Mouse (Mus musculus) testis, adult 2 months (tissue): ENCODE results near the gene Ifit1. TPM values are rescaled to one million over a fixed set of nuclear protein-coding genes. Genes with fewer than 3 reads are reported as not detected.
"Not testable (repeated sequence)": the region's sequence is repeated elsewhere in the genome, so short reads cannot be mapped to it uniquely, and the experiment has no call there.

Source experiments
- H3K27ac ChIP-seq: fragments of 200-500 bp; 2 replicates; pipeline ENCODE4 v1.5.1; 2012; ENCODE audit warnings: low read depth, low read length; ENCODE audit not compliant: control insufficient read depth, insufficient read depth
- H3K27me3 ChIP-seq: fragments of 200-500 bp; 2 replicates; pipeline ENCODE4 v1.6.1; 2012; ENCODE audit warnings: mild to moderate bottlenecking, low read length, moderate library complexity; ENCODE audit not compliant: control insufficient read depth, insufficient read depth
- H3K36me3 ChIP-seq: fragments of 200-500 bp; 2 replicates; pipeline ENCODE4 v1.6.1; 2012; ENCODE audit warnings: mild to moderate bottlenecking, low read length; ENCODE audit not compliant: control insufficient read depth, insufficient read depth
- H3K4me1 ChIP-seq: fragments of 200-500 bp; 2 replicates; pipeline ENCODE4 v1.6.1; 2012; ENCODE audit warnings: low read length; ENCODE audit not compliant: control insufficient read depth, insufficient read depth
- H3K4me3 ChIP-seq: fragments of 200-500 bp; 2 replicates; pipeline ENCODE4 v1.5.1; 2012; ENCODE audit warnings: low read depth, mild to moderate bottlenecking, low read length, moderate library complexity, mixed read lengths; ENCODE audit not compliant: control insufficient read depth
- CTCF ChIP-seq: fragments of 200-500 bp; IDR thresholded peaks from 2 replicates; pipeline ENCODE4 v1.5.1; 2012; ENCODE audit warnings: low read depth, mild to moderate bottlenecking, inconsistent platforms, low read length, moderate library complexity; ENCODE audit not compliant: control insufficient read depth, insufficient read depth, insufficient replicate concordance
- POLR2A ChIP-seq: fragments of 200-500 bp; IDR thresholded peaks from 2 replicates; pipeline ENCODE4 v1.6.1; 2012; ENCODE audit warnings: low read depth, mild to moderate bottlenecking, inconsistent platforms, low read length, moderate library complexity; ENCODE audit not compliant: control insufficient read depth
- polyA plus RNA-seq: library from polyadenylated mRNA; depleted of rRNA; stranded (reverse); fragments of >200 nt; gene quantifications from 2 replicates; pipeline ENCODE4 v1.2.3, GENCODE M21; 2012; rRNA removed

Ifit1 gene
- polyA plus RNA-seq: 0.15 and 0.16 TPM in 2 replicates

GRCm38 (mm10) chr19:34640623-34641022, at the start of gene Ifit1, which contains the start of gene Ifit1bl2:
Gene Ifit1 (plus strand): TSS chr19:34640871.
Gene Ifit1bl2 (minus strand): TSS chr19:34640743.
- H3K4me1 ChIP-seq: no peaks in the 10 kb centered on the region
- H3K27ac ChIP-seq: no peak within 1 kb of the TSS
- no peaks in the 10 kb centered on the region for H3K27me3 ChIP-seq
- H3K4me3 ChIP-seq: no peak within 1 kb of the TSS; the same call in 1 of the 2 replicates
- TF ChIP-seq CTCF (no peak), POLR2A (no peak)
- H3K36me3 ChIP-seq: no peaks in the 10 kb centered on the region

DNA sequence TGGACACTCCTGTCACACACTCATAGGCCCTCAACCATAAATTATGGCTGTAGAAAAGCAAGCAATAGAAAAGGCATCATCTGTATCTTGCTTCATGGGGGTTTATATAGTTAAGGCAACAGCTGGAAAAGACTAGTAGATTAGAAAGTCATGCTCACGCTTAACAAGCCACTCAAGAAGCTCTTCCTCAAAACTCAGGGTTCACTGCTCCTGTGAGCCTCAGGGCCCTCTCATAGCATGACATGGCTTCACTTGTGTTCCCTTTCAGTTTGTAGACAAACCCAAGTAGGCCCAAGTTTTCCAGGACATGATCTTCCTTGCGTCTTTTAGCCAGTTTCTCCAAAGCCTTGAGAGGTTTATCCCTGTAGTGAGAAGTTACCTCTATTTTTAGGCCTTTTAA, 47.2 kb upstream of the Ifit1 start:
- H3K4me1 ChIP-seq: no peaks in the 10 kb centered on the region
- no peaks in the 10 kb centered on the region for H3K27me3 ChIP-seq
- TF ChIP-seq POLR2A: no peak
- no peak for TF ChIP-seq CTCF
- no peaks in the 10 kb centered on the region for H3K36me3 ChIP-seq
- H3K4me3 ChIP-seq: no peak overlapping the region
- no peak overlapping the region for H3K27ac ChIP-seq

GRCm38 (mm10) chr19:34594523-34594922, 46.1 kb upstream of the Ifit1 start:
- not testable (repeated sequence) for H3K4me3 ChIP-seq, H3K27me3 ChIP-seq

DNA sequence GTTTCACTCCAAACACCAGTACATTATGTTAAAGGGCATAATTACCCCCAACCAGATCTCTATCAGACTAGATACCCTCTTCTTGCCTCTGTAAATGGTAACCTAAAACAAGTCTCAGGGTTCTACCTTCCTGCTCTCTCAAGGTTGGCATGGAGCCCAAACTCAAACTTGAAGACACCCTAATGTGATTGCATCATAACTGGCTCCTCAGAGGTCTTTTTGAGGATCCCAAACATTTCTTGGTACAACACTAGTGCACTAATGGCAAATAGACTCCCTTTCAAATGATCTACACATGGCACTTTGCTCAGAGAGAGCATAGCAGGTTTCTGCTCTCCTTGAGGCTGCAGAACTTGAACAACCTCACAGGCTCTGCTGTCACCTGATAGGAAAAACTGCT, 43.9 kb upstream of the Ifit1 start:
- Histone ChIP-seq H3K27me3 (no peaks in the 10 kb centered on the region), H3K36me3 (no peaks in the 10 kb centered on the region), H3K4me3 (no peak overlapping the region), H3K4me1 (no peaks in the 10 kb centered on the region), H3K27ac (no peak overlapping the region)
- no peak for TF ChIP-seq CTCF
- TF ChIP-seq POLR2A: no peak

More at GRCm38 (mm10) chr19:34594523-34594922, 46.1 kb upstream of the Ifit1 start:
- not testable (repeated sequence) for H3K4me1 ChIP-seq, H3K36me3 ChIP-seq, H3K27ac ChIP-seq

GRCm38 (mm10) chr19:34598341-34598740, 42.3 kb upstream of the Ifit1 start:
- no peak overlapping the region for H3K27ac ChIP-seq
- no peaks in the 10 kb centered on the region for H3K36me3 ChIP-seq
- TF ChIP-seq POLR2A (no peak), CTCF (no peak)
- no peaks in the 10 kb centered on the region for H3K4me1 ChIP-seq
- H3K4me3 ChIP-seq: no peak overlapping the region
- no peaks in the 10 kb centered on the region for H3K27me3 ChIP-seq

- not testable (repeated sequence) for H3K27ac ChIP-seq, H3K4me1 ChIP-seq, H3K36me3 ChIP-seq, H3K4me3 ChIP-seq, H3K27me3 ChIP-seq
Observed at GRCm38 (mm10) chr19:34599250-34599649, 41.4 kb upstream of the Ifit1 start.

DNA sequence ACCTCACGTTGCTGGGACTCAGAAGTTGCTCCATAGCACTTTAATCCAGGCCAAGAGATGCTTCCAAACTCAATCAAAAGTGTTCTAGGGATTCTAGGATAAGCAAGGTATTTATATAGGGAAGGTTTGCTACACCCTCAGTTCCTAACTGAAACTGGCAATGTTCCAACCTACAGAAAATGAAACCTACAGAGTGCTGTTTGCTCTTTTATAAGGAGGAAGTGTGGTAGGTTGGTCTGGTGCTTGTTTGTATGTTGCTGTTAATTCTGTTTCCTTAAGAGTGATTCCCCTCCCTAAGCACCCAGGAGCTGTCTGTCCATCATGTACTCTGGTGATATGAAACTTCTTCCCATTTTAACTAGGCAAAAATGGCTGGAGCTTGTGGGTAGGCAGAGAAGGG, 38.8 kb upstream of the Ifit1 start, which contains the start of gene Ifit1bl1:
Ifit1bl1 (minus strand) TSS at position 69 of the 400 bp plus-strand sequence.
- H3K27me3 ChIP-seq, H3K36me3 ChIP-seq, H3K27ac ChIP-seq, H3K4me1 ChIP-seq, H3K4me3 ChIP-seq: not testable (repeated sequence)

GRCm38 (mm10) chr19:34605472-34605871, 35.2 kb upstream of the Ifit1 start:
- Histone ChIP-seq H3K27me3 (no peaks in the 10 kb centered on the region), H3K4me1 (no peaks in the 10 kb centered on the region), H3K36me3 (no peaks in the 10 kb centered on the region), H3K27ac (no peak overlapping the region), H3K4me3 (no peak overlapping the region)
- TF ChIP-seq CTCF (no peak), POLR2A (no peak)

- H3K27ac ChIP-seq, H3K36me3 ChIP-seq, H3K4me1 ChIP-seq, H3K4me3 ChIP-seq, H3K27me3 ChIP-seq: not testable (repeated sequence)
Observed at GRCm38 (mm10) chr19:34607237-34608051, 33.2 kb upstream of the Ifit1 start, which contains the start of gene Ifit3b. Gene Ifit3b (plus strand): TSS chr19:34607970.

DNA sequence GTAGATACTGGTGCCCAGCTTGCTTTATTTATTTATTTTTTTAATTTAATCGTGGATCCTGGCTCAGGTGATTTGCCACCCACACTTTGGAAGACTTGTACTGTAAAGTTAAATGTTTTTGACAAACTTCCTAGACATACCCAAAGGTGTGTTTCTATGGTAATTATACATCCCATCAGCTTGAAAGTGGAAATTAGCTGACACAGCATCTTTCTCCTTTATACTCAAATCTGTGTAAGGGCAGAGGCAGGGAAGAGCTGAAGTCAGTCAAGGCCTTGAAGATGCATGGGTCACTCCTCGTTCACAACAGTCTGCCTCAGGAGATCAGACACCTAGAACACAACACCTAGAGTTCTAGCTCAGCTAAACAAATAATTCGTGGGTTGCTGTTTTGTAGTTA, 30.6 kb upstream of the Ifit1 start:
- H3K4me3 ChIP-seq, H3K27ac ChIP-seq, H3K27me3 ChIP-seq, H3K36me3 ChIP-seq, H3K4me1 ChIP-seq: not testable (repeated sequence)
